Mouse (Mus musculus): ENCODE results near the gene Vmn1r45. TPM values are rescaled to one million over a fixed set of nuclear protein-coding genes. Genes with fewer than 3 reads are reported as not detected.

Gene Vmn1r45
- total and polyA plus RNA-seq, 2 experiments from 2014 or later, result not detected

DNA sequence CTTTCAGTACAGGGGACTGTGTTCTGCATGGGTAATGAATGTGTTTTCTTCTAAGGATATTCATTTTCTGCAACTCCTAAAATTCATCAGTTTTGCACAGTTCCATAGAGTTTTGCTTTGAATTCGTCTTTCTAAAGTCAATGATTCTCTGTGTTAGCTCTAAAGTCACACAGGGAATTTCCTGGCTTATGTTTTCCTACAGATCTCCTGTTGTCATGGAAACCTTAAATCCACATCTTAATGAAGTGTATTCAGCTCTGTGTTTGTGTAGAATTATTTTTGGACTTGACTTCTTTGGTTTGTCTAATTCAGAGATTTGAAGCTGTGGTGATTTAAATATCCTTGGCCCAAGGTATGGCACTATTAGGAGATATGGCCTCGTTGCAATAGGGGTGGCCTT is 56.6 kb downstream of the Vmn1r45 start:
- Histone ChIP-seq H3K36me3 (replicated peaks; ENCODE audit: control insufficient read depth, insufficient read depth, low read length) (no peaks in the 10 kb centered on the region), H3K9ac (replicated peaks; ENCODE audit: low read depth, low read length) (no peak overlapping the region), H3K4me3 (ENCODE audit: low read depth, low read length) (no peak overlapping the region), H3K27ac (ENCODE audit: low read depth) (no peak overlapping the region), H3K4me2 (ENCODE audit: low read depth, low read length) (no peak overlapping the region), H3K27me3 (ENCODE audit: control insufficient read depth, insufficient read depth, low read length) (no peaks in the 10 kb centered on the region), H3K4me1 (ENCODE audit: control insufficient read depth, insufficient read depth) (no peaks in the 10 kb centered on the region), H3K9me3 (replicated peaks; ENCODE audit: control insufficient read depth, low read length) (no peaks in the 10 kb centered on the region)
- ATAC-seq (ENCODE audit: insufficient read depth, low read depth) (no peak), DNase-seq (ENCODE audit: low spot score) (no peak)
- 46% methylated on average over 2 of the region's 2 CpGs for WGBS
- no peak for TF ChIP-seq EP300 (IDR thresholded peaks at IDR 0.05; ENCODE audit: low read depth)
- TF ChIP-seq CTCF (IDR thresholded peaks at IDR 0.05; ENCODE audit: low read depth), result no peak

GRCm38 (mm10) chr6:89883360-89883759 is 57.0 kb downstream of the Vmn1r45 start, which contains the start of gene Vmn1r44:
Gene Vmn1r44, plus strand, starts transcription at chr6:89883660.
- Histone ChIP-seq H3K4me2 (ENCODE audit: low read depth, low read length) (no peak within 1 kb of the TSS), H3K27me3 (ENCODE audit: control insufficient read depth, insufficient read depth, low read length) (no peaks in the 10 kb centered on the region), H3K9me3 (replicated peaks; ENCODE audit: control insufficient read depth, low read length) (no peaks in the 10 kb centered on the region), H3K9ac (replicated peaks; ENCODE audit: low read depth, low read length) (no peak within 1 kb of the TSS), H3K4me3 (ENCODE audit: low read depth, low read length) (no peak within 1 kb of the TSS), H3K4me1 (ENCODE audit: control insufficient read depth, insufficient read depth) (no peaks in the 10 kb centered on the region), H3K36me3 (replicated peaks; ENCODE audit: control insufficient read depth, insufficient read depth, low read length) (no peaks in the 10 kb centered on the region), H3K27ac (ENCODE audit: low read depth) (no peak within 1 kb of the TSS)
- DNase-seq (ENCODE audit: low spot score), result no peak
- 54% methylated on average over 1 of the region's 1 CpGs for WGBS
- TF ChIP-seq CTCF (IDR thresholded peaks at IDR 0.05; ENCODE audit: low read depth) (no peak), EP300 (IDR thresholded peaks at IDR 0.05; ENCODE audit: low read depth) (no peak)
- ATAC-seq (ENCODE audit: insufficient read depth, low read depth), result no peak

Other genes with a start within 250 kb of the Vmn1r45 start
- not detected in 2 replicates for gene Vmn1r40, start 233.1 kb downstream of the Vmn1r45 start, total RNA-seq (2014; rRNA removed; ENCODE audit: low replicate concordance)
- not detected in 2 replicates for gene Vmn1r40, start 233.1 kb downstream of the Vmn1r45 start, polyA plus RNA-seq (2015; fragmentation: Nextera tagmentation; extraction: Ambion mirVana)
- not detected in 2 replicates for gene Vmn1r41, start 199.8 kb downstream of the Vmn1r45 start, total RNA-seq (2014; rRNA removed; ENCODE audit: low replicate concordance)
- gene Vmn1r41, start 199.8 kb downstream of the Vmn1r45 start, polyA plus RNA-seq (2015; fragmentation: Nextera tagmentation; extraction: Ambion mirVana), result not detected in 2 replicates
- gene Vmn1r42, start 64.2 kb downstream of the Vmn1r45 start, total RNA-seq (2014; rRNA removed; ENCODE audit: low replicate concordance), result not detected in 2 replicates
- gene Vmn1r42, start 64.2 kb downstream of the Vmn1r45 start, polyA plus RNA-seq (2015; fragmentation: Nextera tagmentation; extraction: Ambion mirVana), result not detected in 2 replicates
- not detected in 2 replicates for gene Vmn1r43, start 64.2 kb downstream of the Vmn1r45 start, total RNA-seq (2014; rRNA removed; ENCODE audit: low replicate concordance)
- not detected in 2 replicates for gene Vmn1r43, start 64.2 kb downstream of the Vmn1r45 start, polyA plus RNA-seq (2015; fragmentation: Nextera tagmentation; extraction: Ambion mirVana)
- gene Vmn1r44, start 56.9 kb downstream of the Vmn1r45 start, total RNA-seq (2014; rRNA removed; ENCODE audit: low replicate concordance), result not detected in 2 replicates
- gene Vmn1r44, start 56.9 kb downstream of the Vmn1r45 start, polyA plus RNA-seq (2015; fragmentation: Nextera tagmentation; extraction: Ambion mirVana), result not detected in 2 replicates
- gene Vmn1r46, start 28.7 kb upstream of the Vmn1r45 start, total RNA-seq (2014; rRNA removed; ENCODE audit: low replicate concordance), result not detected in 2 replicates
- not detected in 2 replicates for gene Vmn1r46, start 28.7 kb upstream of the Vmn1r45 start, polyA plus RNA-seq (2015; fragmentation: Nextera tagmentation; extraction: Ambion mirVana)
- gene Vmn1r47, start 75.5 kb upstream of the Vmn1r45 start, total RNA-seq (2014; rRNA removed; ENCODE audit: low replicate concordance), result not detected in 2 replicates
- not detected in 2 replicates for gene Vmn1r47, start 75.5 kb upstream of the Vmn1r45 start, polyA plus RNA-seq (2015; fragmentation: Nextera tagmentation; extraction: Ambion mirVana)
- gene Vmn1r48, start 96.2 kb upstream of the Vmn1r45 start, total RNA-seq (2014; rRNA removed; ENCODE audit: low replicate concordance), result not detected in 2 replicates
- not detected in 2 replicates for gene Vmn1r48, start 96.2 kb upstream of the Vmn1r45 start, polyA plus RNA-seq (2015; fragmentation: Nextera tagmentation; extraction: Ambion mirVana)
- gene Vmn1r49, start 137.9 kb upstream of the Vmn1r45 start, total RNA-seq (2014; rRNA removed; ENCODE audit: low replicate concordance), result not detected in 2 replicates
- gene Vmn1r49, start 137.9 kb upstream of the Vmn1r45 start, polyA plus RNA-seq (2015; fragmentation: Nextera tagmentation; extraction: Ambion mirVana), result not detected in 2 replicates
- gene Vmn1r50, start 160.8 kb upstream of the Vmn1r45 start, total RNA-seq (2014; rRNA removed; ENCODE audit: low replicate concordance), result not detected in 2 replicates
- not detected in 2 replicates for gene Vmn1r50, start 160.8 kb upstream of the Vmn1r45 start, polyA plus RNA-seq (2015; fragmentation: Nextera tagmentation; extraction: Ambion mirVana)
- not detected in 2 replicates for gene Vmn1r51, start 182.0 kb upstream of the Vmn1r45 start, total RNA-seq (2014; rRNA removed; ENCODE audit: low replicate concordance)
- not detected in 2 replicates for gene Vmn1r51, start 182.0 kb upstream of the Vmn1r45 start, polyA plus RNA-seq (2015; fragmentation: Nextera tagmentation; extraction: Ambion mirVana)
- not detected in 2 replicates for gene Vmn1r52, start 234.2 kb upstream of the Vmn1r45 start, total RNA-seq (2014; rRNA removed; ENCODE audit: low replicate concordance)
- not detected in 2 replicates for gene Vmn1r52, start 234.2 kb upstream of the Vmn1r45 start, polyA plus RNA-seq (2015; fragmentation: Nextera tagmentation; extraction: Ambion mirVana)